Mouse (Mus musculus) testis, postnatal 14 days (tissue): ENCODE results near the gene Antxr2.

Experiments
- DNase-seq: peaks from one replicate; pipeline ENCODE4 v3.0.0; 2021; ENCODE audit warnings: low spot score

The Antxr2 gene

DNA sequence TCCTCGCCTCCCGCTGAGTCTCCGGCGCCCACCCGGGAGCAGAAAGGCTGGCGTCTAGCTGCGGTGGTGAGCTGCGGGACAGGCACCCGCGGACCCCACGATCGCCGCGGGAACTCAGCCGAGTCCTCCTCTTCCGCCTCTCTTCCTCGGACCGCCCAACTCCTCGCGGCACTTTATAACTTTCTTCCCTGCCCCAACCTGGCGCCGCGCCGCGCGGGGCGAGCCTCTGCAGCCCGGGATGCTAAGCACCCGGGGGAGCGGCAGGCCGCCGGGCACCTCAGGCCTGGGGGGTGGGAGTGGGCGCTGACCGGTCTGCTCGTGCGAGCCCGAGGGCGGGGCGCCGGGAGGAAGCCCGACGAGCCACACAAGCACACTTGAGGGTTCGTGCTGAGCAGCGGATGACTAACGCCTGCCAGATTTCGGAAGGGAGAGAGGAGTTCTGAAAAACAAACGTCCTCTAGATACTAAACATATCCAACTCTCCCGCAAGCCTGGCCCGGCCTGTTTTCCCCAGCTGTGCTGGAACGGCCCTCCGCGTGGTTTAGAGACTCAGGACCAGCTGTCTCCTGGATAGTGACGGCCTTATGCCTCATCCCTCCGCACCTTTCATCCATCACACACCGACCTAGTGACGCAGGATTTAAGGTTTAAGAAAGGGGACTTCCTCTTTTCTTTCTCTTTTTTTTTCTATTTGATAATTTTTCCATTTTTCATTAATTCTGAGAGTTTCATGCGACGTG, at the start of gene Antxr2:
Gene Antxr2, minus strand, starts transcription at position 142 of the 740 bp plus-strand sequence.
- peak; percentile 52 for DNase-seq

DNA sequence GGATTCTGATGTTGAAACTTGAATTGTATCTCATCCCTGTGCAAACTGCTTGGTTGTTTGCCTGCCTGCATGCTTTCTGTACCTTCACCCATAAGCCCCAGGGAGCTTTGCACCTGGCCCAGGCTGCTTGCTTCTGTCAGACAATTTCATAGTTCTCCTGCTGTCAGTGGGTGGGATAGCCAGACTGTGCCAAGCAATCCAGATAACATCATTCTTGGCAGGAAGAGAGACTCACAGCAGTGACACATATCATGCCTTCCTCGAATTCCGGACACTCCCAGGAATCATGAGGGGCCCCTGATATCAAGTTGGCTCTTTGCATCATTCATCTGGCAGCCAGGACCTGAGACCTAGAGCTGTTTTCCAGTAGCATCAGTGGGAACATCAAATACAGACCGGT, 45.8 kb upstream of the Antxr2 start:
- DNase-seq: no peak

DNA sequence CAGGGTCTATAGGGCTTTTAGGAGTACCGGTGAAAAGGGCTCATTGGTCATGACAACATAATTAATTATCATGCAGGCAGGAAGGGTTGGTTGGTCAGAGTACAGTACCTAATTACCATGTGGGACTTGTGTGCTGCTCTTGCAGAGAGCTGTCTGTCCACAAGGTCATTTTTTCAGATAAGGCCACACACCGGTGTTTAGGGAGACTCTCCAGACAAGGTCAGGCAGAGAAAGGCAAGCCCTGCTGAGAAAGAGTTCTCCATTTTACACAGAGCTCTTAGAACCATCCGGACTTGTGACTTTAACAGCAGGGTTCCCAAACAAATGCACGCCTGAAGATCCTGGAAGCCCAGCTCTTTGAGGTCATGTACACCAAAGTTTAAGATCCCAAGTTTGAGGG, 38.3 kb upstream of the Antxr2 start:
- DNase-seq: no peak

DNA sequence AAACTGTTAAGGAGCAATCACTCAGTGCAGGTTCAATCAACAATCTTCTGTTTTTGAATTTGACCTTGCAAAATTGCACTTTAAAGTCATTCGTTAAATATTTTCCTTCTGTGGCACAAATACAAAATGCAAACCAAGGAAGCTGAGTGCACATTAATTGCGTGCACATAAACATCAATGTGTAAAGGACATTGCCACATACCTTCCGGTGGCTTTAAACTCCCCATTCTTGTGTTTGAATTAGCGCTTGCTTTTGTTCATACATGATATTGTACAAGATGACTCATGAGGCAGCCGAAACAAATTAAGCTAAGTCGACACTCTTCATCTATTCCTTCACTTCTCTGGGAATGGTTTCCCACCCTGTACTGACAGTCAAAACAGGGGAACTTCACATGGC, 24.4 kb upstream of the Antxr2 start:
- DNase-seq: no peak

DNA sequence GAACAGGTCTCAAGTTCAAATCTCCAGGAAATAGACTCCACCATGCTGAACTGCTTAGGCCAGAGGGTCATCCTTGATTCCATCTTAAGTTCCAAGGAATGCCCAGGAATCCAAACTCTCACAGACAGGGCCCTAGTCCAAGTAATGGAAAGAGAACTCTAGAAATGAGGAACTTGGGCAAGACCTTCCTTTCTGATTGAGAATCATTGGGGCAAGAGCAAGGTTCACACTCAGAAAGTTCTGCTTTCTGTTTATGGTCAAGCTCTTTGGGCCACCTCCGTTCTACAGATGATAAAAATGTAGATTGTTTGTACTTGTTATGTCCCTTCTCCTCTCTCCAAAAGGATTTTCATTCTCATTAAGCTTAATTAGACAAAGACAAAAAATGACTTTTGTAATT, 24.0 kb upstream of the Antxr2 start:
- no peak for DNase-seq

DNA sequence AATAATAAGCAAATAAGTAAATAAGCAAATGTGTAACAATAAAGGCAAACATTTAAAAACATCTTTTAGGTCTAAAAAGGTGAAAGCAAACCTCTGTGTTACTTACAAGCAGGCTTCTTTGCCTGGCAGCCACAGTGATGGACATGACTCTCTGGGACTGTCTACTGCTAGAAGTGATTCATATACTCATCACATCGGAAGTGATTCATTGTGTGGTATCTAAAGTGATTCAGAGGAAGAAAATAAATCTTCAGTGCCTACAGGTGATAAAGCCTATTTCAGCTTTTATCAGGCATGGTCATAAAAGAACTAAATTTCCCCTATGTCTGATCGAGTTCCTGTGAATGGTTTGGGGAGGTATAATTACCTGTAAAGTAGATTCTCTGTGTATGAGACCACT, 4.1 kb upstream of the Antxr2 start:
- no peak for DNase-seq

DNA sequence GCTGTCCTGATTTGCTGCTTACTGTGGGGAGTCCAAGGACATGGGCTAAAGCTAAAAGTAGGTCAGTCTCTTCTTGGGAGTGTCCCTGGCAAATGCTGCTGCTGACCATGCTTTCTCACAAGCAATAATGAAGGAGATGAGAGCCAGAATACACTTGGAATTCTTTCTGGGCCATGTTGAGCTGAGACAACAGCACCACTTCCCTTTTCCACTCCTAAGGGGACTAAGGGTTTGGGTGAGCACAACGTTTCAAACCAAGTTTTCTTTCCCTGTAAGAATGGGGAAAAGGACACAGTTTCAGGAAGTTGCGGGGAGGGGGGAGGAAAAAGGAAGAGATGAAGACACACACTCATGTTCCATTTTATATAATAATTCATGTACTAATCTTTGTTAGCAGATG, 3.4 kb upstream of the Antxr2 start:
- no peak for DNase-seq

DNA sequence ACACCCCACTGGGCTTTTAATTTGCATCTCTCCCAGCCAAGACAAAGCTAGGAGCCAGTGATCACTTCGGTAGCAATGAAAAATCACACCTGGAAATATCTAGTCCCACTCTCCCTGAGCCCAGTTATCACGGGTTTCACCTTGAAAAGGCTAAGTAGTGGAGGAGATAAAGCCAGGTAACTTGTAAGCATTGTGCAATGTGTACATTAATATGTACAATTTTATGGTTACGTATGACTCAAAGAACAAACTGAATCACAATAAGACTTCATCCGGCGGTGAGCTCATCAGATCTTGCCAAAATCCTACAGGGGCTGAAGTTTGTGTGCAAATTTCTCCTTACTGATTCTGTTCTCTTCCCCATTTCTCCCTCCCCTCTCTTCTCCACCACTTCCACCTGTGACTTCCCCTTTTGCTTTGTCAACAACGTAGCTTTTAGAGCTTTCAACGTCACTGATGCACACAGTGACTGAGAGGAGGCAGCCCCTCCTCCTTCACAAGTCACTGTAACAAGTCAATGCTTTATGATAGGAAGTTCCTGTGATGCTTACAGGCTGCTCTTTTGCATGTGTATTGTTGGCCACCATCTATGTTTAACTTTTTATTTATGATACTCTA, 2.1 kb upstream of the Antxr2 start:
- DNase-seq: no peak

DNA sequence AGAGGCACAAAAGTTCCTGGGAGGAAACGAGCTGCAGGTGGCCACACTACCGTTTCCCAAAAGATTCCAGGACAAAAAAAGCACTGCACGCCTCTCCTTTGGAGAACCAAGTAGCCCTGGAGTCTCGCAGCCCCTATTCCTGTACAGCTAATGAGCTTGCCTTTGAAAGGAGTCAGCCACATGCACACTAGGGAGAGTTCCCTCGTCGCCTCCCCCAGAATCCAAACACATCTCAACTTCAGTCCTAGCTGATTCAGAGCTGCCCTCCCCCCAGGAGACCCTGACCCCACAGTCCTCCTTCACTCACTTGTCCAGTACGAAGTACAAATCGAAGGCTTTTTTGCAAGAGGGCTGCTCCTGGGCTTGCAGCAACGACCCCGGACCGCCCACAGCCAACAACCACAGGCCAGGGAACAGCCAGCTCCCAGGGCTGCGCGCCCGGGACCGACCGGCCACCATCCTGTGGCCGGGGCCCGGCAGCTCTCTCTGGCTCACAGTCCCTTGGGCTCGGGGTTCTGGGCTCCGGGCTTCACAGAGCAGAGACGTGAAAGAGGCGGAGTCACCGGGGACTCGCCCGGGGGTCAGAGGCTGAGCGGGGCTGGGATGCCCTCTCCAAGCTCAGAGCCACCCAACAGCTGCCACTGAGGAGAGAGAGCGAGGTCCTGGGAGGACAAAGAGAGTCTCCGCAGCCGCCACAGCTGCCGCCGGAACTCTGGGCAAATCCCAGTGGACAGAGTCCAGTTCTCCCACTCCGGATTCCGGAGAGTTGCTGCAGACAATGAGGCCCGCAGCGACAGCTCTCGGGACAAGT, 547 bp downstream of the Antxr2 start:
- peak; percentile 19 for DNase-seq

DNA sequence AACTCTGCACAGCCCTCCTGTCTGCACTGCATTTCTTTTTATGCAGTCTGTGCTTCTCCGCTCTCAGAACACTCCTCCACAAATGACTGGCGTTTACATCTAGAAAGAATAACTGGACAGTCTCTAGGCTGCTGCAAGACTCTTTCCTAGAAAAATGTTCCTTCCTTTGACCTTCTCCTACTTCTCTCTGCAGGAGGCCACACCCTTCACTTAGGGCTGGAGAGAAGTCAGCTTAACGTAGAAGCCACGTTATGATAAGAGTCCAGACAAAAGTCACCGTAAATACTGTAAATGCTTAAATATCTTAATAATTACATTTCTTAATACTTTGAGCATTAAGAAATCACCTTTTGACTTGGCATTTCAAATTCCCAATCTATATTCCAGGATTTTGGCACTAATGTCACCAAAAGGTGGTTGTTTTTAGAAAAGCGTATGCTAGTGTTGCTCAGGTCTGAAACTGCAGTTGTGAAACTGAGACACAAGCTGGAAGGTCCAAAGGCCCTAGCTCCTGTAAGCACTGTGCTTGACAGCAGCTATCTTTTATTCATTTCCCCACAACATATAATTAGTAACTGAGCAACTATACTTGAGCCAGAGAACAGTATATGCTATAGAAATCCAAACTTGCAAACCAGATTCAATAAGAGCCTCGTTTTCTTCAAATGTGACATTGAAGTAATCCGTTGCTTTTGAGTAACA, 3.0 kb downstream of the Antxr2 start:
- no peak for DNase-seq

DNA sequence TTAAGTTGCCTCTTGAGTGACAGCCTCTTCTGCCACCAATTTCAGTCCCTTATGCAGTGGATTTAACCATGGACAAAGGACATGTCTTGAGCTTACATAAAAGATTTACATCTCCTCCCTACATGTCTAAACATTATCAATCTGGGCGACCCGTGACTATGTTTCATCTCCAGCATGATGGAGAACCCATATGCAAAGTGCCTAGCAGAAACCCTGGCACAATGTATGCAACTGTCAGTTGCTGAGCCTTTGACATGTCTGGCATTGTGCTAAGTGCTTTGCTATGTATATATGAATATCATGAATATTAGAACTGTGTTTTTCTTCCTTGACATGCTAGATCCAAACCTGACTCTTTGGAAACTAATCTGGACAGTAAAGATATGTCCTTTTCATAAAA, 4.9 kb downstream of the Antxr2 start:
- no peak for DNase-seq

DNA sequence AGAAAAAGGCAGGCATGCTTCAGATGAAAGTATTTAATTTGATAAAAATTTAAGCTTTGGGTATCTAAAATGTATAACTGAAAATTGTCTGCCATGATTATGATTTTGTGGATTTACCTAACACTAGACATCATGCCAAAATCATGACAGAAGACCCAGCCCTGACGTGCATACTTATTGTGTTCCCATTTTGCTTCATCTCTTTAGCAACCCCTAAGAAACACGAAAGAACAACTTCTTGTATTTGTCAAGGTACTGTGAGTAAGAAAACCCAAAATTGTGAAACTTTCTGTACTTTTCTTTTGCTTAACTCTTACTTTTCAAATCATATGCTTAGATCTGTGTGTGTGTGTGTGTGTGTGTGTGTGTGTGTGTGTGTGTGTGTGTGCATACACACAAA, 6.3 kb downstream of the Antxr2 start:
- DNase-seq: no peak

DNA sequence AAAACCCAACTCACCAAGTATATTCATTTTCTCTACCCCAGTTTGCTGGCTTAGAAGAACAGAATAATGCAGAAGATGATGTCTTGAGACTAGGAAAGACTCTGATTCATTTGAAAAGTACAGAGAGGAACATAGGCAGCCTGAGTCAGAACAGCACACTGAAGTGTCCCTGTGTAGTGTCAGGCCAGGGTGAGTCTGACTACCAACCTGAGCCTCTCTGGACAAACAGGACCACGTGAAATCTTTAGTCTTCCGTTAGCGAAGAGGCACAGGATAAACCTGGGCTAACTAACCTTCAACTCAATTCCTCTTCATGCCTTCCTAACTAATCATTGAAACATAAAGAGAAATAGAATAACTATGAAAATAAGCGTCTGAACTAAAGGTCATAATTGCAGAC, 9.3 kb downstream of the Antxr2 start:
- DNase-seq: no peak

DNA sequence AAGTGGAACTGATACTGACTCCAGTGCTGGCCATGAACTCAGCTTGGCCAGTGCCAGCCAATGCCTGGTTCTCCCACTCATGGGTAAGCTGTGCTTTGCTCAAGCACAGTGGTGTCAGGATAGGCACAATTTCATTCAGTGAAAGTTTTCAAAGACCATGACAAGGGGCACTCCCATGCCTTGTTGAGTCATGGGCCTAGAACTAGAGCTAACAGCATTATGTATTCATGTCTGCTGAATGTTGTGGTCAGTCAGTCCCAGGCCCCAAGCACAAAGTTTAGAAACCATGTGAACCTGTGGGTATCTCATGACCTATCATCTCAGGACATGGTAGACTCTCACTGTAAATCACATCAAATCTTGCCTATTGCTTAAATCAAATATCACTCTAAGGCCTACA, 10.2 kb downstream of the Antxr2 start:
- no peak for DNase-seq

DNA sequence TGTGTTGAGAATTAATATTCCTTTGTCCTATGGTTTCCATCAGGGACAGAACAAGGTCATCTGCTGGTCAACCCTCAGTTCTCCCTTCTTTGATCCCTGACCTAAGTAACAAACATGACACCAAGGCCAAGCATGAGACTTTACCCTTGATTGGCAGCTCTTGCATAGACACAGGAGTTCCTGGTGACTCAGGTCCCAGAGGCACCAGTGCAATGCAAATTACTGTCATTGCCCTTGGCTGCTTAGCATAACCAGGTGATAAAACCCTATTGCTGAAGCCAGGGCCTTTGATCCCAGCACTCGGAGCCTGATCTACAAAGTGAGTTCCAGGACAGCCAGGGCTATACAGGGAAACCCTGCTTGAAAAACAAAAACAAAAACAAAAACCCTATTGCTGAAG, 11.4 kb downstream of the Antxr2 start:
- no peak for DNase-seq

DNA sequence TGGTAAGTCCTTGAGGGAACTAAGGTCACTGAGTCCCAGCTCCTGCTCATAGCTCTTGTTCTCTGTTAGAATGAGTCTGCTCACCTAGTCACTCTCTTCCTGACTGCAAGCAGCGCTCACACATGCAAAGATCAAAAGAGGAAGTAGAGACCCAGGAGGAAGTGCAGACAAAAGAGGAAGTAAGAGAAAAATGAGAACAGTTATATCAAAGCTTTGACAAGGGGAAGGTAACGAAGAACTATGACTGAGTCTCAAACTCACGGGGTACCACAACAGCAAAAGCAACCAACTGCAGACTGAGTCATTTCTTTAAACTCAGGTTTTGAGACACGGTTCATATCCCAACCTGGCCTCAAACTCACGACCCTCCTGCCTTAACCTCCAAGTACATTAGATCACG, 12.7 kb downstream of the Antxr2 start:
- no peak for DNase-seq

DNA sequence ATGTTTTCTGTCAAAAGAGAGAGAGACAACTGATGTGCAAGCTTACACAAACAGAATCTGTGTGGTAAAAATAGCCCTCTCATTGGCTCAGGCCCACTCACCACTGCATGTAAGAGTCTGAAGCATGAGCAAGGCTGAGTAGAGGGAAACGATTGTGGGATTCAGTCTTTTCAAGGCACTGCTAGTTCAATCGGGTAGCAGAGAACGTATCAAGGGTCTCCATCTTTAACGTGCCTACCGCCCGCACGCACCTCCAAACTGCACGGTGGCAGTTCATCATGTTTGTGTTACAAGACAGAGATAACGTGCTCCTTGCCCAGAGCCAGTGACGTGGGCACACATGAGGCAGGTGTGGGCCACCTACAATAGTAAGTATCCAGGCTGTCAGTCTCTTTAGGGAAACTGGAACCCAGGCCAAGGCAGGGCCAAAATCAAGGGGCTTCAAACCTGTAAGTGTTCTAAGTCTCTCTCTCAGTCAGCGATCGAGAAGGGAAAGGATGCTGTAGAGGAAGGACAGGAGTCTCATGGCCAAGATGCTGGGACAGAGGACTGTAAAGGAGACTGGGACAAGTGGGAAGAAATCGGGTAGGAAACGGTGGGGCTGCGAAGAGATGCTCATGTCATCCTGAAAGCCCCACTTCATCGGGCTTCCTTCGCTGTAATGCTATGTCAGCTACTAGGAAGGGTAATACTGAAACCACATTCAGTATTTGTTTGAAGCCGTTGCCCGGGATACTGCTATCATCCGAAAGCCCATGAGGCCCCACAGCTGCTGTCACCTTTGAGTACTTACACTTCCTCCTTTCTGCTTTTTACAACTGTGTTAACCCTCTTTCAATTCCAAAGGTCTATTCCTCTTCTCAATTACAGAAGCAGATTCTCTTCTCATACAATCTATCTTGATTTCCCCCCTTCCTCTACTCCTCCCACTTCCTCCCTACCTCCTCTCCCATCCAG, 14.3 kb downstream of the Antxr2 start:
- no peak for DNase-seq

DNA sequence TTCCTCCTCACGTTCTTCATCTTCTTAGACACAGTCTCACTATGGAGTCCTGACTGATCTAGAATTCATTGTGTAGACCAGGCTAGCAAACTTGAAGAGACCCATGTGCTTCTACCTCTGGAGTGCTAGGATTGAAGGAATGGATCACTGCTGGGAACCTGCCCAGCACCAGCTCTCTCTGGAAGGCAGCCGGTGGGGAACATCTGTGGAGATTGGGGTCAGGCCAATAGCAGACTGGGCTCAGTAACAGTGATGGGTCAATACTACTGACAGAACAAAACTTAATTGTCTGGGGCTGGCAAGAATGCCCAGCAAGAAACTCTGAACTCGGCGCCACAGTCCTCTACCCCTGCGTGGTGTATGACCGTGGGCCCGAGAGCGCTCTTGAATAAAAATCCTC, 25.1 kb downstream of the Antxr2 start:
- DNase-seq: no peak

DNA sequence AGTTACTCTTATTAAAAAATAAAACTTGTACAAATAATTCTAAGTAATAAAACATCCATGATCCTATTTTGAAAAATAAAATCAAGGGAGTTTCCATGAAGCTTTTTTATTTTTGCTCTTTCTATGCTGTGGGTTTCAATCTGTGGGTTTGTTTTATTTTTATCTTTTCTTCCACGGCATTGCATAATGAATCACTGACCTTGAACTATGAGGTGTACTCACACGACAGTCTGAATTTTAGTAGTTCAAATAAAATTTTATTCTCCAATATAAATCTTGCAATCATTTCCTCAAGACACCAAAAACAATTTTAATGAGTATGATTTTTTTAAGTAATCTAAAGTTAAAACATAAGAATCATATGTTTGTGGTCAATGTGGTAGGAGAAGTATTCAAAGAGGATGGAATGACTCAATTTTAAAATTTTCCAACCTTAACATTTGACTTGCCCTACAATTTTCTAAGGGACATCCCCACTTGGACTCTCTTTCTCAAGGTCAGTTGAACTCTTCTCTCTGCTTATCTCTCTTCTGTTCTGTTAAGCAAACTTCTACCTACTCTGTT, 31.5 kb downstream of the Antxr2 start:
- DNase-seq: no peak

DNA sequence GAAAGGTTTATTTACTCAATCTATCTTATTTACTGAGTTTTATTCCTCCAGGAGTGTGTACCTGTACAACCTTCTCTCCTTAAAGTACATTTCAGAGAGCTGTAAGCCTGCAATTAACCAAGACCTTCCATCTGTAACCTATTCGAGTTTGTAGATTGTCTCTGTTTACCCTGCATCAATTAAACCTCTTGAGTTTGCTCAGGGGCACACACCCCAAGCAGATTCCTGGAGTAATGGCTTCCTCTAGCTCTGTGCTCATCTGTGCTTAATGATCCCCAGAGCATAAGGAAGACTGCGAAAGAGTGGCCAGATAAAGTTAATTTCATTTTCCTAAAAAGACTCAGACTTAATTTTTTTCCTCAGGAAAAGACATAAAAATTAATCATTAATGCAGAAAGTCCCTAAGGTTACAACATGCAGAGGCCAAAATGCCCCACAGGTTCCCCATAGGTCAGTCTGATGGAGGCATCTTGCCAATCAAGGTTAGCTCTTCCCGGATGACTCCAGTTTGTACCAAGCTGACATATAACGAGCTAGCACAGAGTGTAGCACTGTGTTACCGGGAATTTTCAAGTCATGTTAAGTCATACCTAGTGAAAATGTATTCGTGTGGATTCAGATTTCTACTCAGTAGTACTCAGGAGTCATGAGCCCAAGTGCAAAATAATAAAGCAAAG, 34.2 kb downstream of the Antxr2 start:
- DNase-seq: no peak

DNA sequence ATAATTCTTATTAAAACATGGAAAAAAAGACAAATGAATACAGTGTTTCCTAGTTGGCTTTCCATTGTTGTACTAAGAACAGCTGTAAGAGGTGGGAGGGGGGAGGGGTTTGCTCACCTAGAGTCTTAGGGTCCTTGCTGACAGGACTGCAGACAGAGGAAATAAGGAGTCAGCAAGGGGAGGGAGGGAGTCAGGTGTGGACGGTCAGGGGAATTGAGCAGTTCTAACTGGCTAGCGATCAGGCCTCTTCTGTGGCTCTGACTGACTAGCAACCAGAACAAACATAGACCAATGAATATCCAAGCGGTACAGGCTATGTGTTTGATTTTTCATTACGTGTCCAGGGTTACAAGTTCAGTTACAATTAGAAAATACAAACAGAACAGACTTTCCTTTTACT, 35.0 kb downstream of the Antxr2 start:
- no peak for DNase-seq
